Mouse (Mus musculus): ENCODE results near the gene 9330182L06Rik.

The 9330182L06Rik gene

GRCm38 (mm10) chr5:9265586-9266279 is at the start of gene 9330182L06Rik:
Gene 9330182L06Rik (plus strand): TSS chr5:9266118.
- peak; percentile 63 for DNase-seq (ENCODE audit: low read depth, low spot score)

GRCm38 (mm10) chr5:9227456-9228008 is 38.4 kb upstream of the 9330182L06Rik start:
- DNase-seq (ENCODE audit: low read depth, low spot score): no peak

- DNase-seq (ENCODE audit: low read depth, low spot score): no peak
Observed at GRCm38 (mm10) chr5:9264361-9264760, 1.6 kb upstream of the 9330182L06Rik start.

- DNase-seq (ENCODE audit: low read depth, low spot score): no peak
Observed at GRCm38 (mm10) chr5:9266280-9266923, 484 bp downstream of the 9330182L06Rik start.

DNA sequence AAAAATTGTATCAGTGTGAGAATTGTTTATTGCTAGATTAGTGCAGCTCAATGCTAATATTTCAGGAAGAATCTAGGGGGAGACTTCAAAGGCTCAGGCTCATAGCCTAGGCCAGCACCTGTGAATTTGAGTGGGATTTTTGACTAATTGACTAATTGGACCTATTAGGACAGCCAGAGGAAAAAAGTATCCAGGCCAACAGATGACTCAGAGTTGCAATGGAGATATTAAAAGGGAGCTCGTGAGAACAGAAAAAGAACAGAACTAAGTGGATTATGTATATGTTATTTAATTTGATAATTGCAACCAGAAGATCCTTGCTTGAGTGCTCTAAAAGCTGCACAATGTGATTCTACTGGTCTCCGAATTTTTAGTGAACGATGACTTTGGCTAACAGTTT is 3.7 kb downstream of the 9330182L06Rik start:
- DNase-seq (ENCODE audit: low read depth, low spot score): no peak

DNA sequence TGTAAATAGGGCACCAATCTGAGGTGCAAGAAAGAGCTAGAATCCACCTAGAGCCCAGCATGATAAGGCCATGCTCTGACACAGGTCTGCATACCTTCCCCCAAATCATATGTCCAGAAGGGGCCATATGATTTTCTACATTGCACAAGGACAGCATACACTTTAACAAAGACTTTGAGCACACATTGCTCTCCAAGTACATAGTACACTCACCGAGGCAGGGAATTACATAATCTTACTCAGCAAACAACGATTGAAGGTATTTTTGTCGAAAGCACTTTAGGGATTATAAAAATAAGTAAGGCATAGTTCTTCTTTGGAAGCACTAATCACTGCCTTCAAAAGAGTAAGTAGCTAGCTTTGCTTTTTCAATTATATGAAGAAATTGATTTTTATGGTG is 7.1 kb downstream of the 9330182L06Rik start:
- no peak for DNase-seq (ENCODE audit: low read depth, low spot score)

GRCm38 (mm10) chr5:9295777-9296549 is 30.0 kb downstream of the 9330182L06Rik start:
- DNase-seq (ENCODE audit: low read depth, low spot score): no peak

GRCm38 (mm10) chr5:9296550-9296928 is 30.6 kb downstream of the 9330182L06Rik start:
- no peak for DNase-seq (ENCODE audit: low read depth, low spot score)

GRCm38 (mm10) chr5:9326863-9327262 is 60.9 kb downstream of the 9330182L06Rik start:
- no peak for DNase-seq (ENCODE audit: low read depth, low spot score)

- no peak for DNase-seq (ENCODE audit: low read depth, low spot score)
Observed at GRCm38 (mm10) chr5:9327528-9327927, 61.6 kb downstream of the 9330182L06Rik start.

DNA sequence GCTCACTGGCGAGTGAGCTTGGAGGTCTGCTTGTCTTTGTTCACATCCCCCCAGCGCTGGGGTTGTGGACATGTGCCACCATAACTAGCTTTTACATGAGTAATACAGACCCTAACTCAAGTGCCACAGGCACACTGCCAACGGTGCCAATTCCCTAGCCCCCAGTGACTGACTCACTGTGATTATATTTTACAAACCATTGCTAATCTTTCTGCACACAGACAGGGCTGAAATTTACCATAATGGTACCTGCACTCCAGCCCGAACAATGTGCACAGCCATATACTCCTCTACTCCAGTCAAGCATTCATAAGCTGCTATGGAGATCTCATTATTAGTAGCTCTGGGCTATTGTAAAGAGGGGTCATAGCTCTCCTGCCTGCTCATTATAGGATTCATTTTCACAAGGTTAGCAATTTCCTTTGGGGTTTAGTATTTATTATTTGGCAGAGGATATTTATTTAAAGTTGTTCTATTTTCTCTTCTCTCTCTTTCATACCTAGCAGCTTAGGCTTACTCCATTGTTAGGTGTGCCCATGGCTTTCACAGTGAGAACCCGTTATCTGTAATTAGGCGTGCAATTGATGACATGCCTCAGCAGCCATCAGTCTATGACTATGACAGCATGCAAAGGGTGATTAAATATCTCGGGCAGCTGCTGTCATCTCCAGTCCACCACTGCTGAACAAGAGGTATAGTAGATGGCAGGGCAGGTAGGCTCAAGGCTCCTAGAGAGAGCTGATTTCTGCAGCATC is 73.0 kb downstream of the 9330182L06Rik start:
- DNase-seq (ENCODE audit: low read depth, low spot score): no peak

DNA sequence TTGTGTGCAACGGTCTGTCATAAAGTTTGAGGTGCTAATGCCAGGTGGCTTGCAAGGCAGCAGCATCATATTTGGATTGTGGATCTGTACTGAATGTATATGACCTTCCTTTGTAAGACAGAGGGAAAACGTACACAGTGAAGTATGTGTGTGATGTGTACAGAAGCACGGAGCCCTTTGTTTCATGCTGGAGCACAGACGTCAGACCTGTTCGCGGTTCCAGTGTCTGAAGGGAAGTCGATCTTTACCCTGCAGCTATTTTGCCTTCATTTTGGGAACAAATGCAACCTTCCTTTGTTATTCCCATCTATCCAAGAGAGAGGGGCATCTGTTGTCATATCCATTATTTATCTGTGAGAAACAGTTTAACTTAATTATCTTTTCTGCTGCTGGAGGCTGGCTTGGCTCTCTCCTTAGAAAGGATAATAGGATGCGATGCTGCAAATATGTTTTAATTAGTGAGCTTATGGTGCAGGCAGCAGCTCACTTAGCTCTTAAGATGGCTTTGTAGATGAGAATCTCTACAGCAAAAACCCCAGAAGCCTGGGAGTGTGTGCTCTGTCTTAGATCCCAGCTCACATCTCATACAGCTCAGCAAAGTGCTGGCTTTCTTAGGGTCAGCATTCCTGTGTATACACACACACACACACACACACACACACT is 73.7 kb downstream of the 9330182L06Rik start:
- DNase-seq (ENCODE audit: low read depth, low spot score): no peak

GRCm38 (mm10) chr5:9344581-9344980 is 78.7 kb downstream of the 9330182L06Rik start:
- DNase-seq (ENCODE audit: low read depth, low spot score): no peak

DNA sequence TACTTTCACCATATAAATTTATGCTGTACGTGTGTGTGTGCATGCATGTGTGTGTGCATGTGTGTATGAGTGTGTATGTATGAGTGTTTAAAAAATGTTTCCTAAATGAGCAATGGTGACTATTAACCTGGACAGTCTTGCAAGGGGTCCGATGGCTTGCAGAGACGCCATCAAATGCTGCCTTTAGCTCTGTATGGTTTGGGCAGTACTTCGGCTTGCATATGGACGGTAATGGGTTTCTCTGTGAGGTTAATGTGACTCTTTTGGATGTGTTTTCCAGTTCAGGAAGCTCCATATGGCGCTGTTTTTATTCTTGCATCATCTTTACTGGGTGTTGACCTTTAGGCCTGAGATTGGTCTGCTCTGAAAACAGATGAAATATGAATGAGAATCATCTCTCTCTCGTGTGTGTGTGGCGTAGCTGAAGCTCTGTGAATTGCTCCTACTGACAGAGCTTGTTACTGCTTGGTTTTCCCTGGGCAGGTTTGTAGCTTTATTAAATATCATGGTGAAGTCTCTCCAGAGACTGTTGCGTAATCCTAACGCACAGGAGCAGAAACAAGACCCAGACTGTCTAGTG is 79.2 kb downstream of the 9330182L06Rik start:
- no peak for DNase-seq (ENCODE audit: low read depth, low spot score)

- no peak for DNase-seq (ENCODE audit: low read depth, low spot score)
Observed at GRCm38 (mm10) chr5:9345625-9346024, 79.7 kb downstream of the 9330182L06Rik start.

GRCm38 (mm10) chr5:9346510-9346909 is 80.6 kb downstream of the 9330182L06Rik start:
- no peak for DNase-seq (ENCODE audit: low read depth, low spot score)

DNA sequence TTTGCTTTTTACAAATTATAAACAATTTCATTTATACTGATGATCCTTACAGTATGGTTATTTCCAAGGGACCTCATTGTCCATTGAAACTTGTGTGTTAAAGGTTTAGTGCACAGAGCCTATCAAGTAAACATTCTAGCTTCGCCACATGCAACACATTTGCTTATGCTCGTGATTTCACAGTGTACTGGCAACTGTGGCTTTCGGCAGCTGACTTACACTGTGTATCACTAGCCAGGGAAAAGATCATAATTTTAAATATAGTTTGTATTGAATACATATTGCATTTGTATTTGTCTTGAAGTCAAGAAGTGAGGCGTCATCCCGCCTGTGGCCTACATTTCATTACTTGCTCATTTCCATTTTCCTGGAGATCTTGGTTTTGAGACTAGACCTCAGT is 86.2 kb downstream of the 9330182L06Rik start:
- no peak for DNase-seq (ENCODE audit: low read depth, low spot score)

DNA sequence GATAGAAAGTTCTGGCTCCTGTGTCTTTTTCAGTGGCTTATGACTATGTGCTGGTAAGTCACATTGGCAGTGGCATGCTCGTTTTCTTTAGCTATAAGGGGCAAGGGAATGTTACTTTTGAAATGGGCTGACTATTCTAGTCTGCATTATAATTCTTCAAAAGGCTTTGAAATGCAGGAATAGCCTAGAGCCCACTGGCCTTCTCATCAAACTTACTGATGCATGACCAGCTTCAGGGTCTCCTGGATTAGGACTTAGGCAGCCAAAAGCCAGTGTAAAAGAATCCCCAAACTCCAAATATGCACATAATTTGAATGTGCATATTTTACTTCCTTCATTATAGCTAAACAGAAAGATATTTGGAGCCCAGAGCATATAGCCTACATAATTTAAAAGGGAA is 86.7 kb downstream of the 9330182L06Rik start:
- no peak for DNase-seq (ENCODE audit: low read depth, low spot score)

- DNase-seq (ENCODE audit: low read depth, low spot score): no peak
Observed at GRCm38 (mm10) chr5:9354257-9354656, 88.3 kb downstream of the 9330182L06Rik start.

DNA sequence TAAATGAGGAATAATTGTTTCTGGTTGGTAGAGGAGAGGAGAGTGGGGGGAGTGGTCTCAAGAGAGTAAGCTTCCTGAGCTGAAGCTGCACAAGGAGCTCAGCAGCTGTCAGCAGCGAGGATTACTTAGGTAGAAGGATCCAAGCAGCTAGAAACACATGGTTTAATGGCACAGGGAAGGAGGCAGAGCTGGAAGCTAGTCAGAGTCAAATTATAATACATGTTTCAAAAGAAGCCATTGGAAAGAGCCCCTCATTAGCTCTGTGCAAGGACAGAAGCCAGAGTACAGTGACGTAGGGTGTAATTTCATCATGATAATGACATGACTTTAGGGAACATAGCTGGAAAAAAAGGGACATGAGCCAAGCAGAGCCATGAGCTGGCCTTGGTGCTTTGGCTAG is 92.2 kb downstream of the 9330182L06Rik start:
- no peak for DNase-seq (ENCODE audit: low read depth, low spot score)

All from retina, postnatal 7 days (tissue).